In the genomic region with DNA sequence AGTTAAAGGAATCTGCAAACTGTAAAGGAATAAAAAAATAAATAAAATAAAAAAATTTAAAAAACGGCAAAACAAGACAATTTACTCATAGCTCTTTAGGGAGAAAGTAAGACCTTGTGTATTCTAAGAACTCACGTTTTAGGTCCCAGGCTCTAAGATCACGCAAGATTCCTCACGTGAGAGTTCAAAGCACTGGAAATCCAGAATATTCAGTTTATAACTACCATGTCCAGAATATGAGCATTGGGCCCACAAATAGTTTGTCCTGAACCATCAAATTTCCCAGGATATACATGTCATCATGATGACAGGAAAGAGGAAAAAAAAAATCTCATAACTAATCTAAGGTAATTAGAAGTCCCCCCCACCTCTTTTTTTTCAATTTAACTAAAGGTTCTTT, we compare ENCODE assay signal across 15 mouse cellular contexts. TPM values are rescaled to one million over a fixed set of nuclear protein-coding genes. Genes with fewer than 3 reads are reported as not detected.
A peak's percentile ranks its signal among the peaks of the same experiment; 100 is the strongest.
DNase-seq lines count a peak whose midpoint lies in the region; ATAC-seq and TF ChIP-seq lines count a peak whose summit lies in the region.
"Had no signal": no experiment of that assay in that cellular context is flagged by ENCODE, and none has a peak within 500 bp of the region (broad histone marks: within the 10 kb centered on the region; RNA-seq: fewer than 3 reads in every experiment).

No protein-coding gene starts in this region.

- no peaks in the 10 kb centered on the region for H3K36me3 ChIP-seq in heart, embryonic 14.5 days (ENCODE audit: control insufficient read depth, insufficient read depth, low read length)
- H3K36me3 ChIP-seq in lung, embryonic 16.5 days (ENCODE audit: control insufficient read depth, insufficient read depth, low read length), result no peaks in the 10 kb centered on the region
- H3K36me3 ChIP-seq in limb, embryonic 10.5 days, result no peaks in the 10 kb centered on the region
- no peaks in the 10 kb centered on the region for H3K36me3 ChIP-seq in liver, postnatal 0 days (replicated peaks; ENCODE audit: insufficient read depth, low read length)
- no peaks in the 10 kb centered on the region for H3K36me3 ChIP-seq in forebrain, embryonic 11.5 days (ENCODE audit: control insufficient read depth, insufficient read depth, low read length)
- H3K36me3 ChIP-seq: hindbrain, embryonic 15.5 days had no signal

- H3K9ac ChIP-seq in heart, embryonic 14.5 days (ENCODE audit: low read length), result peak overlapping the region; percentile 66
- H3K9ac ChIP-seq in lung, embryonic 16.5 days (ENCODE audit: low read length), result no peak overlapping the region; the same call in 1 of the 2 replicates
- no peak overlapping the region for H3K9ac ChIP-seq in liver, postnatal 0 days (replicated peaks)
- no peak overlapping the region for H3K9ac ChIP-seq in forebrain, embryonic 11.5 days (ENCODE audit: low read length)
- H3K9ac ChIP-seq: hindbrain, embryonic 15.5 days had no signal

- no peak for ATAC-seq in heart, embryonic 14.5 days (ENCODE audit: insufficient number of reproducible peaks, insufficient read depth, low FRiP score, low read depth)
- no peak for ATAC-seq in lung, embryonic 16.5 days (ENCODE audit: low read depth)
- ATAC-seq in liver, postnatal 0 days, result no peak
- ATAC-seq in forebrain, embryonic 11.5 days (replicated peaks; ENCODE audit: low FRiP score), result no peak

- H3K27ac ChIP-seq in heart, embryonic 14.5 days (replicated peaks in 1 of 2; ENCODE audit: control insufficient read depth in 1 of 2, insufficient read depth in 1 of 2, low read depth in 2 of 2, low read length in 2 of 2), result peak overlapping the region; percentile 76 to 84
- H3K27ac ChIP-seq in lung, embryonic 16.5 days (ENCODE audit: low read length), result peak overlapping the region; percentile 68
- peak overlapping the region; percentile 80 for H3K27ac ChIP-seq in limb, embryonic 10.5 days
- H3K27ac ChIP-seq in liver, postnatal 0 days (ENCODE audit: low read depth), result peak overlapping the region; percentile 58; the same call in 1 of the 2 replicates
- no peak overlapping the region for H3K27ac ChIP-seq in forebrain, embryonic 11.5 days (ENCODE audit: low read depth, low read length)
- H3K27ac ChIP-seq: hindbrain, embryonic 15.5 days had no signal

- no peak for TF ChIP-seq EP300 in liver, postnatal 0 days (IDR thresholded peaks at IDR 0.05; ENCODE audit: low read depth)

- H3K4me2 ChIP-seq in heart, embryonic 14.5 days (ENCODE audit: low read length), result no peak overlapping the region
- no peak overlapping the region for H3K4me2 ChIP-seq in lung, embryonic 16.5 days (ENCODE audit: low read depth, low read length)
- H3K4me2 ChIP-seq in liver, postnatal 0 days (ENCODE audit: low read depth, low read length), result peak overlapping the region; percentile 64
- H3K4me2 ChIP-seq in forebrain, embryonic 11.5 days (ENCODE audit: low read depth, low read length, severe bottlenecking), result no peak overlapping the region
- H3K4me2 ChIP-seq: hindbrain, embryonic 15.5 days had no signal

- H3K27me3 ChIP-seq in heart, embryonic 14.5 days (ENCODE audit: control insufficient read depth, insufficient read depth, low read length), result no peaks in the 10 kb centered on the region
- no peaks in the 10 kb centered on the region for H3K27me3 ChIP-seq in lung, embryonic 16.5 days (ENCODE audit: control insufficient read depth, insufficient read depth, low read depth, low read length)
- no peaks in the 10 kb centered on the region for H3K27me3 ChIP-seq in limb, embryonic 10.5 days (ENCODE audit: low read depth, poor library complexity, severe bottlenecking)
- no peaks in the 10 kb centered on the region for H3K27me3 ChIP-seq in liver, postnatal 0 days (ENCODE audit: insufficient read depth, low read length)
- H3K27me3 ChIP-seq in forebrain, embryonic 11.5 days (ENCODE audit: control insufficient read depth, insufficient read depth, low read length), result 0 out of 2 replicates have a peak, but pooled peaks cover 2% of the 10 kb centered on the region
- H3K27me3 ChIP-seq: hindbrain, embryonic 15.5 days had no signal

- no peak for TF ChIP-seq CTCF in liver, postnatal 0 days (IDR thresholded peaks at IDR 0.05; ENCODE audit: low read depth)

- no peaks in the 10 kb centered on the region for H3K9me3 ChIP-seq in heart, embryonic 14.5 days (ENCODE audit: control insufficient read depth, low read length)
- H3K9me3 ChIP-seq in lung, embryonic 16.5 days (ENCODE audit: control insufficient read depth, low read length), result no peaks in the 10 kb centered on the region
- no peaks in the 10 kb centered on the region for H3K9me3 ChIP-seq in limb, embryonic 10.5 days (replicated peaks)
- no peaks in the 10 kb centered on the region for H3K9me3 ChIP-seq in liver, postnatal 0 days (ENCODE audit: low read length)
- H3K9me3 ChIP-seq in forebrain, embryonic 11.5 days (ENCODE audit: control insufficient read depth, low read length), result no peaks in the 10 kb centered on the region
- H3K9me3 ChIP-seq: hindbrain, embryonic 15.5 days had no signal

- peaks cover 33 to 69% of the 10 kb centered on the region in 2 experiments for H3K4me1 ChIP-seq in heart, embryonic 14.5 days (ENCODE audit: control insufficient read depth in 2 of 2, insufficient read depth in 2 of 2, low read length in 2 of 2)
- peaks cover 47% of the 10 kb centered on the region for H3K4me1 ChIP-seq in lung, embryonic 16.5 days (replicated peaks; ENCODE audit: control insufficient read depth, insufficient read depth, low read length)
- H3K4me1 ChIP-seq in limb, embryonic 10.5 days, result peaks cover 72% of the 10 kb centered on the region
- peaks cover 55% of the 10 kb centered on the region for H3K4me1 ChIP-seq in liver, postnatal 0 days (ENCODE audit: insufficient read depth)
- peaks cover 10% of the 10 kb centered on the region for H3K4me1 ChIP-seq in forebrain, embryonic 11.5 days (replicated peaks; ENCODE audit: control insufficient read depth, insufficient read depth, low read length)

- no peak for DNase-seq in heart, postnatal 4 days
- no peak for DNase-seq in lung, postnatal 4 days
- no peak for DNase-seq in limb, embryonic 10.5 days (ENCODE audit: low spot score)
- DNase-seq in liver, postnatal 0 days, result no peak
- DNase-seq in forebrain, embryonic 11.5 days (ENCODE audit: low spot score), result no peak
- DNase-seq: adrenal gland, postnatal 25 days; cerebellum, postnatal 36 days; kidney, postnatal 14 days; layer of hippocampus, postnatal 36 days; lung, postnatal 14 days; right cerebral cortex, postnatal 25 days; thymus, postnatal 25 days had no signal

- 73% methylated on average over 4 of the region's 4 CpGs for WGBS in heart, embryonic 14.5 days
- WGBS in lung, embryonic 16.5 days, result 70% methylated on average over 4 of the region's 4 CpGs
- 84% methylated on average over 4 of the region's 4 CpGs for WGBS in limb, embryonic 10.5 days
- 60% methylated on average over 4 of the region's 4 CpGs for WGBS in liver, postnatal 0 days (ENCODE audit: insufficient replicate concordance)
- WGBS in forebrain, embryonic 11.5 days, result 85% methylated on average over 4 of the region's 4 CpGs

- H3K4me3 ChIP-seq in heart, embryonic 14.5 days (ENCODE audit: control insufficient read depth in 1 of 2, insufficient read depth in 1 of 2, low read depth in 1 of 2, low read length in 2 of 2), result no peak overlapping the region
- no peak overlapping the region for H3K4me3 ChIP-seq in lung, embryonic 16.5 days (ENCODE audit: low read length)
- H3K4me3 ChIP-seq in limb, embryonic 10.5 days, result no peak overlapping the region
- H3K4me3 ChIP-seq in liver, postnatal 0 days (ENCODE audit: low read depth, low read length), result no peak overlapping the region
- no peak overlapping the region for H3K4me3 ChIP-seq in forebrain, embryonic 11.5 days (ENCODE audit: low read depth, low read length)
- H3K4me3 ChIP-seq: hindbrain, embryonic 15.5 days had no signal

RNA-seq across cellular contexts. Expression of a gene that starts 27.0 kb away (rescaled TPM):
- polyA plus RNA-seq in heart, embryonic 14.5 days (2014; fragmentation: Nextera tagmentation; extraction: Ambion mirVana), result 49.6 and 53.8 TPM in 2 replicates
- total RNA-seq in heart, postnatal 4 days (2021), result 10 to 100 TPM; 18.7 to 19.9 TPM
- polyA plus RNA-seq in lung, embryonic 16.5 days (2015; fragmentation: Nextera tagmentation; extraction: Ambion mirVana), result 76.6 and 79.4 TPM in 2 replicates
- polyA plus RNA-seq in limb, embryonic 10.5 days (2016; fragmentation: Nextera tagmentation; extraction: Ambion mirVana), result 101 and 110 TPM in 2 replicates
- 26.1 and 31.2 TPM in 2 replicates for polyA plus RNA-seq in liver, postnatal 0 days (2015; fragmentation: Nextera tagmentation; extraction: Ambion mirVana)
- polyA plus RNA-seq in forebrain, embryonic 11.5 days (2014; fragmentation: Nextera tagmentation; extraction: Ambion mirVana), result 89.5 and 101 TPM in 2 replicates
